Mouse (Mus musculus): ENCODE results near the gene Fam216b. TPM values are rescaled to one million over a fixed set of nuclear protein-coding genes. Genes with fewer than 3 reads are reported as not detected.
A peak's percentile ranks its signal among the peaks of the same experiment; 100 is the strongest.

The Fam216b gene
- polyA plus RNA-seq, 1 experiment from 2014 or later: not detected

- CTCF ChIA-PET: no interaction called here
- in situ Hi-C loops (cut with MboI; ENCODE audit: low pct_unique_long_range_greater_than_20kb): no loop called here
- no peak for DNase-seq (ENCODE audit: low read depth, low spot score)
- ATAC-seq: no peak
- peaks cover 37% of the 10 kb centered on the region for H3K27me3 ChIP-seq
- TF ChIP-seq CTCF (IDR thresholded peaks at IDR 0.05): no peak
- POLR2A ChIA-PET: no interaction called here
Measured at GRCm38 (mm10) chr14:78089591-78089990, 784 bp upstream of the Fam216b start.

- no peak for TF ChIP-seq CTCF (IDR thresholded peaks at IDR 0.05)
- CTCF ChIA-PET: interaction anchor here (0.6 to 1.6 kb wide), 2 partner anchors 10 to 584 kb away, joined by 3 to 4 read pairs; no protein-coding TSS in a partner anchor
- in situ Hi-C loops (cut with MboI; ENCODE audit: low pct_unique_long_range_greater_than_20kb): no loop called here
Measured at GRCm38 (mm10) chr14:78083465-78083864, 5.3 kb downstream of the Fam216b start.

GRCm38 (mm10) chr14:78077508-78077907 is 11.3 kb downstream of the Fam216b start:
- peaks cover 3% of the 10 kb centered on the region for H3K27me3 ChIP-seq
- POLR2A ChIA-PET: no interaction called here
- in situ Hi-C loops (cut with MboI; ENCODE audit: low pct_unique_long_range_greater_than_20kb): no loop called here
- no peak for ATAC-seq
- no peak for TF ChIP-seq CTCF (IDR thresholded peaks at IDR 0.05)
- CTCF ChIA-PET: interaction anchor here (1.2 kb wide), 1 partner anchor 18 kb away, joined by 4 read pairs; no protein-coding TSS in a partner anchor
- no peak for DNase-seq (ENCODE audit: low read depth, low spot score)

More at GRCm38 (mm10) chr14:78083465-78083864, 5.3 kb downstream of the Fam216b start:
- ATAC-seq (no peak), DNase-seq (ENCODE audit: low read depth, low spot score) (no peak)
- POLR2A ChIA-PET: no interaction called here
- peaks cover 21% of the 10 kb centered on the region for H3K27me3 ChIP-seq

GRCm38 (mm10) chr14:78065938-78066710 is 22.7 kb downstream of the Fam216b start:
- ChIA-PET CTCF (no interaction called here), POLR2A (interaction anchor here (0.7 kb wide), 1 partner anchor 13 kb away, joined by 7 read pairs; no protein-coding TSS in a partner anchor)
- in situ Hi-C loops (cut with MboI; ENCODE audit: low pct_unique_long_range_greater_than_20kb): no loop called here
- no peak for TF ChIP-seq CTCF (IDR thresholded peaks at IDR 0.05)
- ATAC-seq: no peak
- DNase-seq (ENCODE audit: low read depth, low spot score): no peak
- peaks cover 12% of the 10 kb centered on the region for H3K27me3 ChIP-seq

GRCm38 (mm10) chr14:78062484-78062883 is 26.3 kb downstream of the Fam216b start:
- in situ Hi-C loops (cut with MboI; ENCODE audit: low pct_unique_long_range_greater_than_20kb): no loop called here
- DNase-seq (ENCODE audit: low read depth, low spot score): no peak

GRCm38 (mm10) chr14:78060609-78060951 is 28.2 kb downstream of the Fam216b start:
- DNase-seq (ENCODE audit: low read depth, low spot score): no peak
- POLR2A ChIA-PET: no interaction called here
- H3K27me3 ChIP-seq: peaks cover 18% of the 10 kb centered on the region
- in situ Hi-C loops (cut with MboI; ENCODE audit: low pct_unique_long_range_greater_than_20kb): no loop called here
- TF ChIP-seq CTCF (IDR thresholded peaks at IDR 0.05): no peak
- CTCF ChIA-PET: no interaction called here
- no peak for ATAC-seq

More at GRCm38 (mm10) chr14:78062484-78062883, 26.3 kb downstream of the Fam216b start:
- ChIA-PET CTCF (no interaction called here), POLR2A (no interaction called here)
- ATAC-seq: no peak
- peaks cover 16% of the 10 kb centered on the region for H3K27me3 ChIP-seq
- no peak for TF ChIP-seq CTCF (IDR thresholded peaks at IDR 0.05)

- TF ChIP-seq CTCF (IDR thresholded peaks at IDR 0.05): no peak
- CTCF ChIA-PET: no interaction called here
- H3K27me3 ChIP-seq: peaks cover 18% of the 10 kb centered on the region
- no peak for ATAC-seq
- in situ Hi-C loops (cut with MboI; ENCODE audit: low pct_unique_long_range_greater_than_20kb): no loop called here
- DNase-seq (ENCODE audit: low read depth, low spot score): no peak
- POLR2A ChIA-PET: no interaction called here
Measured at GRCm38 (mm10) chr14:78059878-78060608, 28.8 kb downstream of the Fam216b start.

GRCm38 (mm10) chr14:78057362-78057761 is 31.4 kb downstream of the Fam216b start:
- in situ Hi-C loops (cut with MboI; ENCODE audit: low pct_unique_long_range_greater_than_20kb): no loop called here
- peaks cover 17% of the 10 kb centered on the region for H3K27me3 ChIP-seq
- CTCF ChIA-PET: no interaction called here
- TF ChIP-seq CTCF (IDR thresholded peaks at IDR 0.05): no peak
- DNase-seq (ENCODE audit: low read depth, low spot score) (no peak), ATAC-seq (no peak)
- POLR2A ChIA-PET: no interaction called here

- DNase-seq (ENCODE audit: low read depth, low spot score) (no peak), ATAC-seq (no peak)
- H3K27me3 ChIP-seq: peaks cover 20% of the 10 kb centered on the region
- TF ChIP-seq CTCF (IDR thresholded peaks at IDR 0.05): peak; percentile 40
- ChIA-PET POLR2A (no interaction called here), CTCF (no interaction called here)
- in situ Hi-C loops (cut with MboI; ENCODE audit: low pct_unique_long_range_greater_than_20kb): no loop called here
Measured at GRCm38 (mm10) chr14:78056371-78056770, 32.4 kb downstream of the Fam216b start.

- DNase-seq (ENCODE audit: low read depth, low spot score): no peak
- H3K27me3 ChIP-seq: peaks cover 22% of the 10 kb centered on the region
- ChIA-PET CTCF (no interaction called here), POLR2A (no interaction called here)
- in situ Hi-C loops (cut with MboI; ENCODE audit: low pct_unique_long_range_greater_than_20kb): no loop called here
- no peak for ATAC-seq
- TF ChIP-seq CTCF (IDR thresholded peaks at IDR 0.05): no peak
Measured at GRCm38 (mm10) chr14:78048674-78049073, 40.1 kb downstream of the Fam216b start.

GRCm38 (mm10) chr14:78048258-78048657 is 40.5 kb downstream of the Fam216b start:
- CTCF ChIA-PET: no interaction called here
- DNase-seq (ENCODE audit: low read depth, low spot score): no peak
- TF ChIP-seq CTCF (IDR thresholded peaks at IDR 0.05): no peak
- H3K27me3 ChIP-seq: peaks cover 22% of the 10 kb centered on the region
- ATAC-seq: no peak
- POLR2A ChIA-PET: no interaction called here
- in situ Hi-C loops (cut with MboI; ENCODE audit: low pct_unique_long_range_greater_than_20kb): no loop called here
